17 mouse cellular contexts compared by ENCODE assay signal in the genomic region with DNA sequence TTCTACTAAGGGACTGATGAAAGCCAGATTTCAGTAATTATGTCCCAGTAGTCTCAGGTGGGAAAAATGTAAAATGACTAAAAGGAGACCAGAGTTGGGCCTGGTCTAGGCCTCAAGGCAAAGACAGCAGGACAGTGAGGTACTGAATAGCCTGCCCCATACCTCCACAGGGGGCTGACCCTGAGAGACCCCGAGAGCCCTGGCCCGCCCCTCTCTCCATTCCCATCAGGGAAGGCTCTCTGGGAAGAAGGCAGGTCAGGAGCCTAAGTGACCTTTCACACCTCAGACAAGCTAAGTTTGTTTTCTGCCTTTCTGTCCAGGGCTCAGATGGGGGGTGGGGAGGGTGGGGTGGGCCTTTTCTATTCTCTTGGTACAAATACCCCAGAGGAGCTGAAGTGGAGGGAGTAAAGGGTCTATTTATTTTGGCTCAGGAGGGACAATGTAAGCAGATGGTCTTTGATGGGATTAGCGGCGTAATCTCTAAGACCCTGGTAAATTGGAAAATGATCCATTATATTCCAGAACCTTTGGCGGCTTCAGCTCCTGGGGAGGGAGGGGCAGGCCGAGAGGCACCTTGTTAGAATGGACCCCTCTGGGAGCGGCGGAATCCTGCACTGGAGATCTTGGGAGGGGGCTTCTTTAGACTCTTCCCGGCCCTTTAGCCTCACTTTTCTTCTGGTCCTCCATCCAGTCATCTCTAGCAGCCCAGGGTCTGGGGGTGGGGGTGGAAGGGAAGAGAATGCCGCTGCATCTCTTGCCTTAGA. TPM values are rescaled to one million over a fixed set of nuclear protein-coding genes. Genes with fewer than 3 reads are reported as not detected.
DNase-seq lines count a peak whose midpoint lies in the region; ATAC-seq lines count a peak whose summit lies in the region.
"Had no signal": no experiment of that assay in that cellular context is flagged by ENCODE, and none has a peak within 500 bp of the region (broad histone marks: within the 10 kb centered on the region; RNA-seq: fewer than 3 reads in every experiment).

No protein-coding gene starts in this region.

- peak; percentile 78 for DNase-seq in forebrain, embryonic 10.5 days (ENCODE audit: extremely low spot score, low spot score)
- peak; percentile 95 for DNase-seq in midbrain, embryonic 11.5 days (ENCODE audit: low spot score, missing footprints)
- no peak for DNase-seq in left cerebral cortex, postnatal 36 days (ENCODE audit: low spot score in 2 of 2)
- no peak for DNase-seq in spleen, postnatal 14 days (ENCODE audit: low spot score in 2 of 2)
- DNase-seq: layer of hippocampus, adult 9-11 months; lung, embryonic 14.5 days; thymus, adult 2 months had no signal

- H3K27me3 ChIP-seq in forebrain, embryonic 10.5 days (ENCODE audit: poor library complexity, severe bottlenecking), result peaks cover 100% of the 10 kb centered on the region
- H3K27me3 ChIP-seq in forebrain, embryonic 16.5 days (replicated peaks; ENCODE audit: control insufficient read depth, insufficient read depth, low read length), result no peaks in the 10 kb centered on the region
- peaks cover 96% of the 10 kb centered on the region for H3K27me3 ChIP-seq in midbrain, embryonic 11.5 days (ENCODE audit: control insufficient read depth, insufficient read depth, low read length)
- H3K27me3 ChIP-seq in neural tube, embryonic 14.5 days (ENCODE audit: control insufficient read depth, insufficient read depth, low read length), result no peaks in the 10 kb centered on the region

- no peaks in the 10 kb centered on the region for H3K36me3 ChIP-seq in forebrain, embryonic 10.5 days (replicated peaks)
- H3K36me3 ChIP-seq in forebrain, embryonic 16.5 days (ENCODE audit: control insufficient read depth, insufficient read depth), result no peaks in the 10 kb centered on the region
- H3K36me3 ChIP-seq in midbrain, embryonic 11.5 days (ENCODE audit: control insufficient read depth, insufficient read depth, low read length), result no peaks in the 10 kb centered on the region
- no peaks in the 10 kb centered on the region for H3K36me3 ChIP-seq in neural tube, embryonic 14.5 days (ENCODE audit: control insufficient read depth, insufficient read depth, low read length)
- H3K36me3 ChIP-seq: embryonic facial prominence, embryonic 13.5 days had no signal

- peak overlapping the region; percentile 32 for H3K4me2 ChIP-seq in forebrain, embryonic 16.5 days (ENCODE audit: low read length)
- peak overlapping the region; percentile 25 for H3K4me2 ChIP-seq in midbrain, embryonic 11.5 days
- H3K4me2 ChIP-seq in neural tube, embryonic 14.5 days (ENCODE audit: low read depth, low read length), result peak overlapping the region; percentile 39; the same call in 1 of the 2 replicates
- H3K4me2 ChIP-seq: embryonic facial prominence, embryonic 13.5 days; lung, embryonic 14.5 days had no signal

- intact Hi-C loops in left cerebral cortex, postnatal 36 days (cut with DNase I), result no loop called here

- H3K4me3 ChIP-seq in forebrain, embryonic 10.5 days, result peak overlapping the region; percentile 78
- peak overlapping the region; percentile 13; the same call in 1 of the 2 replicates for H3K4me3 ChIP-seq in forebrain, embryonic 16.5 days (replicated peaks; ENCODE audit: low read length)
- H3K4me3 ChIP-seq in midbrain, embryonic 11.5 days (ENCODE audit: low read depth, low read length), result no peak overlapping the region
- H3K4me3 ChIP-seq in neural tube, embryonic 14.5 days (ENCODE audit: low read depth, low read length), result no peak overlapping the region
- H3K4me3 ChIP-seq: embryonic facial prominence, embryonic 13.5 days had no signal

- WGBS in forebrain, embryonic 10.5 days, result 2% methylated on average over 10 of the region's 10 CpGs
- WGBS in forebrain, embryonic 16.5 days, result 9% methylated on average over 10 of the region's 10 CpGs
- WGBS in midbrain, embryonic 11.5 days, result 2% methylated on average over 10 of the region's 10 CpGs
- 7% methylated on average over 9 of the region's 10 CpGs for WGBS in neural tube, embryonic 14.5 days

- no peak for ATAC-seq in forebrain, embryonic 16.5 days
- peak; percentile 81 for ATAC-seq in midbrain, embryonic 11.5 days (ENCODE audit: low FRiP score)
- no peak for ATAC-seq in neural tube, embryonic 14.5 days (ENCODE audit: low read depth)
- no peak for ATAC-seq in frontal cortex, adult (ENCODE audit: low TSS enrichment)
- ATAC-seq: CD4-positive, CD25-positive, alpha-beta regulatory T cell, adult 4 months; inflammation-experienced regulatory T-cells, adult 6 months had no signal

- H3K9ac ChIP-seq in forebrain, embryonic 16.5 days (replicated peaks; ENCODE audit: low read depth, low read length), result peak overlapping the region; percentile 54
- no peak overlapping the region for H3K9ac ChIP-seq in midbrain, embryonic 11.5 days (ENCODE audit: low read length)
- no peak overlapping the region for H3K9ac ChIP-seq in neural tube, embryonic 14.5 days (replicated peaks; ENCODE audit: low read depth, low read length)
- H3K9ac ChIP-seq: embryonic facial prominence, embryonic 13.5 days; lung, embryonic 14.5 days had no signal

- peaks cover 6% of the 10 kb centered on the region; the same call in 1 of the 2 replicates for H3K9me3 ChIP-seq in forebrain, embryonic 10.5 days
- no peaks in the 10 kb centered on the region for H3K9me3 ChIP-seq in forebrain, embryonic 16.5 days (ENCODE audit: control insufficient read depth, low read length)
- peaks cover 6% of the 10 kb centered on the region; the same call in 1 of the 2 replicates for H3K9me3 ChIP-seq in midbrain, embryonic 11.5 days (ENCODE audit: control insufficient read depth, low read length)
- H3K9me3 ChIP-seq in neural tube, embryonic 14.5 days (ENCODE audit: control insufficient read depth, low read length), result no peaks in the 10 kb centered on the region
- H3K9me3 ChIP-seq: embryonic facial prominence, embryonic 13.5 days had no signal

- H3K4me1 ChIP-seq in forebrain, embryonic 10.5 days, result peaks cover 85% of the 10 kb centered on the region
- H3K4me1 ChIP-seq in forebrain, embryonic 16.5 days (replicated peaks; ENCODE audit: control insufficient read depth, insufficient read depth, low read length), result peaks cover 45% of the 10 kb centered on the region
- peaks cover 30% of the 10 kb centered on the region for H3K4me1 ChIP-seq in midbrain, embryonic 11.5 days (ENCODE audit: control insufficient read depth, insufficient read depth, low read length)
- peaks cover 23% of the 10 kb centered on the region for H3K4me1 ChIP-seq in neural tube, embryonic 14.5 days (ENCODE audit: control insufficient read depth, insufficient read depth, low read length)

- peak overlapping the region; percentile 98 for H3K27ac ChIP-seq in forebrain, embryonic 10.5 days
- peak overlapping the region; percentile 100 for H3K27ac ChIP-seq in forebrain, embryonic 16.5 days (ENCODE audit: low read length)
- H3K27ac ChIP-seq in midbrain, embryonic 11.5 days (ENCODE audit: low read depth, low read length), result no peak overlapping the region
- peak overlapping the region; percentile 53 for H3K27ac ChIP-seq in neural tube, embryonic 14.5 days (ENCODE audit: low read depth, low read length)
- H3K27ac ChIP-seq: embryonic facial prominence, embryonic 13.5 days; kidney, postnatal 0 days had no signal

RNA-seq across cellular contexts. Expression of a gene that starts 55.8 kb away (rescaled TPM):
- 9.4 and 11.1 TPM in 2 replicates for polyA plus RNA-seq in forebrain, embryonic 10.5 days (2016; fragmentation: Nextera tagmentation; extraction: Ambion mirVana)
- polyA plus RNA-seq in forebrain, embryonic 16.5 days (2015; fragmentation: Nextera tagmentation; extraction: Ambion mirVana), result 25.1 and 28.3 TPM in 2 replicates
- polyA plus RNA-seq in midbrain, embryonic 11.5 days (2014; fragmentation: Nextera tagmentation; extraction: Ambion mirVana), result 9.0 and 10.9 TPM in 2 replicates
- 19.6 and 20.4 TPM in 2 replicates for polyA plus RNA-seq in neural tube, embryonic 14.5 days (2014; fragmentation: Nextera tagmentation; extraction: Ambion mirVana)
- 100 to 1,000 TPM; 203 to 231 TPM for total RNA-seq in left cerebral cortex, postnatal 36 days (2021)

RNA-seq across cellular contexts. Expression of a gene that starts 56.6 kb away (rescaled TPM):
- 0.37 and 0.38 TPM in 2 replicates for polyA plus RNA-seq in forebrain, embryonic 10.5 days (2016; fragmentation: Nextera tagmentation; extraction: Ambion mirVana)
- polyA plus RNA-seq in forebrain, embryonic 16.5 days (2015; fragmentation: Nextera tagmentation; extraction: Ambion mirVana), result not detected in 2 replicates
- 0.15 TPM in 1 of 2 replicates, not detected in the other for polyA plus RNA-seq in midbrain, embryonic 11.5 days (2014; fragmentation: Nextera tagmentation; extraction: Ambion mirVana)
- polyA plus RNA-seq in neural tube, embryonic 14.5 days (2014; fragmentation: Nextera tagmentation; extraction: Ambion mirVana), result 0.51 and 0.85 TPM in 2 replicates
- total RNA-seq in left cerebral cortex, postnatal 36 days (2021), result not detected
- total RNA-seq: megakaryocyte-erythroid progenitor cell, adult 5-6 weeks had no signal
- polyA plus RNA-seq: CD4-positive, CD25-positive, alpha-beta regulatory T cell, adult 4 months; frontal cortex, adult 2 months; heart, embryonic 14.5 days; inflammation-experienced regulatory T-cells, adult 6 months; lung, embryonic 14.5 days had no signal

Comparison
In these comparisons a context has a peak if more than half of its experiments do, and no peak if none do; other contexts are left out.
1. DNase-seq: peak in forebrain, embryonic 10.5 days (single experiment) and midbrain, embryonic 11.5 days (single experiment); none in left cerebral cortex, postnatal 36 days (0 of 2) and spleen, postnatal 14 days (0 of 2).
2. H3K4me3 ChIP-seq: peak in forebrain, embryonic 10.5 days (single experiment) and forebrain, embryonic 16.5 days (single experiment); none in midbrain, embryonic 11.5 days (single experiment) and neural tube, embryonic 14.5 days (single experiment).
3. Peak in every context shown above with its lines, with median percentiles within 50 percentile points of each other: H3K4me2 ChIP-seq.